Mouse (Mus musculus) retina, postnatal 1 day (tissue): Measurements from ENCODE around the gene Crym.

ENCODE experiments used
- DNase-seq: peaks from one replicate; pipeline ENCODE4 v3.0.0-alpha.2; 2012

Gene Crym

GRCm38 (mm10) chr7:120158121-120158613 lies 43.7 kb downstream of the Crym start:
- peak; percentile 91 for DNase-seq

- DNase-seq: peak; percentile 95
These were observed 44.3 kb downstream of the Crym start for GRCm38 (mm10) chr7:120157575-120158061.

GRCm38 (mm10) chr7:120156841-120157409 lies 45.0 kb downstream of the Crym start:
- peak; percentile 61 for DNase-seq

- no peak for DNase-seq
These were observed 51.0 kb downstream of the Crym start for GRCm38 (mm10) chr7:120150898-120151297.

- peak; percentile 13 for DNase-seq
These were observed 51.7 kb downstream of the Crym start for GRCm38 (mm10) chr7:120150257-120150656.

GRCm38 (mm10) chr7:120145191-120145590 lies 56.7 kb downstream of the Crym start, which contains the start of gene Zp2:
Zp2 (minus strand) TSS chr7:120145291.
- no peak for DNase-seq

GRCm38 (mm10) chr7:120142743-120143142 lies 59.2 kb downstream of the Crym start:
- no peak for DNase-seq
